Mouse (Mus musculus): ENCODE measurements around the gene Mlx.

GRCm38 (mm10) chr11:101046440-101046839 is 40.6 kb upstream of the Mlx start:
- TF ChIP-seq TAL1 (conservative IDR thresholded peaks at IDR 0.05; ENCODE audit: low read depth, low read length), result no peak
- TF ChIP-seq CTCF (IDR thresholded peaks at IDR 0.05; ENCODE audit: low read depth, low read length), result no peak
